16 mouse cellular contexts compared by ENCODE assay signal in genomic region chr3:103724137-103724536, GRCm38 (mm10). TPM values are rescaled to one million over a fixed set of nuclear protein-coding genes. Genes with fewer than 3 reads are reported as not detected.
DNase-seq lines count a peak whose midpoint lies in the region; ATAC-seq and TF ChIP-seq lines count a peak whose summit lies in the region.
"Had no signal": no experiment of that assay in that cellular context is flagged by ENCODE, and none has a peak within 500 bp of the region (broad histone marks: within the 10 kb centered on the region; RNA-seq: fewer than 3 reads in every experiment).

No protein-coding gene starts in this region.

- TF ChIP-seq CTCF in layer of hippocampus, adult 2 months (conservative IDR thresholded peaks at IDR 0.05): 0 out of 2 replicates have a peak, but pooled peaks have one; percentile 7
- TF ChIP-seq CTCF in liver, postnatal 0 days (IDR thresholded peaks at IDR 0.05; ENCODE audit: low read depth): peak; percentile 50

- no peak overlapping the region for H3K4me3 ChIP-seq in layer of hippocampus, adult 2 months
- no peak overlapping the region for H3K4me3 ChIP-seq in liver, postnatal 0 days (ENCODE audit: low read depth, low read length)
- H3K4me3 ChIP-seq: left cerebral cortex, adult 2 months had no signal

- H3K27ac ChIP-seq in layer of hippocampus, adult 2 months: no peak overlapping the region
- H3K27ac ChIP-seq in liver, postnatal 0 days (ENCODE audit: low read depth): no peak overlapping the region
- H3K27ac ChIP-seq: left cerebral cortex, adult 2 months had no signal

- no peaks in the 10 kb centered on the region for H3K27me3 ChIP-seq in liver, postnatal 0 days (ENCODE audit: insufficient read depth, low read length)
- H3K27me3 ChIP-seq: CH12.LX had no signal

- DNase-seq in layer of hippocampus, adult 2 months (ENCODE audit: low spot score in 2 of 2): no peak
- DNase-seq in layer of hippocampus, adult 9-11 months: no peak
- DNase-seq in MEL-GATA-1-ER (ENCODE audit: extremely low read depth, low read depth): peak; percentile 63
- DNase-seq in liver, postnatal 0 days: peak; percentile 33
- DNase-seq in kidney, postnatal 14 days: no peak
- DNase-seq in ovary, postnatal 10 days (ENCODE audit: low spot score): no peak
- DNase-seq: adrenal gland, adult 8-10 months; cerebellum, adult 9-11 months; gastrocnemius, postnatal 36 days; heart, postnatal 10 days had no signal

- no peak overlapping the region for H3K4me2 ChIP-seq in liver, postnatal 0 days (ENCODE audit: low read depth, low read length)

- ATAC-seq in erythroid progenitor cell, adult 5-6 weeks (replicated peaks; ENCODE audit: low FRiP score, poor library complexity, severe bottlenecking): peak; percentile 70
- ATAC-seq in liver, postnatal 0 days: peak; percentile 77

- H3K4me1 ChIP-seq in liver, postnatal 0 days (ENCODE audit: insufficient read depth): no peaks in the 10 kb centered on the region

- WGBS in liver, postnatal 0 days (ENCODE audit: insufficient replicate concordance): 28% methylated on average over 3 of the region's 3 CpGs

- H3K9ac ChIP-seq in liver, postnatal 0 days (replicated peaks): no peak overlapping the region

- peak; percentile 82 for TF ChIP-seq EP300 in liver, postnatal 0 days (IDR thresholded peaks at IDR 0.05; ENCODE audit: low read depth)

- H3K36me3 ChIP-seq in liver, postnatal 0 days (replicated peaks; ENCODE audit: insufficient read depth, low read length): no peaks in the 10 kb centered on the region

- no peaks in the 10 kb centered on the region for H3K9me3 ChIP-seq in liver, postnatal 0 days (ENCODE audit: low read length)

RNA-seq across cellular contexts. Expression of gene Olfml3, which starts 13.7 kb away (rescaled TPM):
- 10 to 100 TPM; 13.6 to 14.2 TPM for total RNA-seq in layer of hippocampus, adult 2 months (2021)
- 1.4 and 1.7 TPM in 2 replicates for total RNA-seq in erythroid progenitor cell, adult 5-6 weeks (2015; ENCODE audit: low replicate concordance)
- total RNA-seq in erythroid progenitor cell, adult 5-6 weeks (2017; ENCODE audit: low replicate concordance): 0.64 and 0.91 TPM in 2 replicates
- 2.6 TPM in 2 replicates for polyA plus RNA-seq in liver, postnatal 0 days (2015; fragmentation: Nextera tagmentation; extraction: Ambion mirVana)

RNA-seq across cellular contexts. Expression of gene Gm10964, which starts 15.0 kb away (rescaled TPM):
- not detected for total RNA-seq in layer of hippocampus, adult 2 months (2021)
- not detected in 2 replicates for total RNA-seq in erythroid progenitor cell, adult 5-6 weeks (2015; ENCODE audit: low replicate concordance)
- not detected in 2 replicates for total RNA-seq in erythroid progenitor cell, adult 5-6 weeks (2017; ENCODE audit: low replicate concordance)
- polyA plus RNA-seq in liver, postnatal 0 days (2015; fragmentation: Nextera tagmentation; extraction: Ambion mirVana): not detected in 2 replicates
- total RNA-seq: adrenal gland, adult 8-10 months; CH12.LX; gastrocnemius, postnatal 36 days; heart, postnatal 10 days; left cerebral cortex, adult 2 months had no signal
- polyA plus RNA-seq: frontal cortex, adult 2 months; limb, embryonic 14.5 days; thymus, postnatal 0 days had no signal

Comparison
In these comparisons a context has a peak if more than half of its experiments do, and no peak if none do; other contexts are left out.
1. DNase-seq: peak in MEL-GATA-1-ER (single experiment) and liver, postnatal 0 days (single experiment); none in layer of hippocampus, adult 2 months (0 of 2), layer of hippocampus, adult 9-11 months (single experiment), kidney, postnatal 14 days (single experiment) and ovary, postnatal 10 days (single experiment).
2. RNA of gene Olfml3, which starts 13.7 kb away (total RNA-seq): 13.6 to 14.2 TPM in layer of hippocampus, adult 2 months; 0.64 to 1.7 TPM in erythroid progenitor cell, adult 5-6 weeks; every median in the first group is over 4 times any median in the second.